ENCODE assay signal across 8 mouse cellular contexts in the genomic region with DNA sequence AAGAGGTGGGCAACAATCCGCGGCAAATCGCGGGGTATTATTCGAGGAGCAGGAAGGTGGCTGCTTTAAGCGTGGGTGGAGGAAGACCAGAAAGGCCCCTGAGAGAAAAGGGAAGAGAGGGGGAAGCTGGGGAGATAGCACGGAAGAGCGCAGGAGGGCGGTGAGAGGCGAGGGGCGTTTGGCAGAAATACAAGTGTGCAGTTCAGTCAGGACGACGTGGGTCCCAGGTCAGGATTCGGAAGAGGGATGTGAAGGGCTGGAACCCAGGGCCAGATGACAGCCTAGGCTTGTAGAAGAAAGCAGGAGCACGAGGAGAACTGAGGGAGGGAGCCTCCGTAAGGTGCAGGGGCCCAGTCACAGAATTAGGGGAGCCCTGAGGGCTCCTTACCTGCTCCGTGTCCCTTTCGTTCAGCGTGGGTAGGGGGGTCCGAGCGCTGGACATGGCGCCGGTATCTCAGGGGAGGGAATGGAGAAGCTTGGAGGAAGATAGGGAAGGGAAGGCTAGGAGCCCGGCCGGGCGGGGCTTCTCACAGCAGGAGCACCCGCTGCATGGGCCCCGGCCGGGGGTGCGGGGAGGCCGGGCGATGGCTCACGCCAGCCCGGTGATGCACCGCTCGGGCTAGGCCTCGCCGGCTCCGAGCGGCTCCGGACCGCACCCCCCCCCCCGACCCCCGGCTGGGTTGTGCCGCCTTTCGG. TPM values are rescaled to one million over a fixed set of nuclear protein-coding genes. Genes with fewer than 3 reads are reported as not detected.
DNase-seq lines count a peak whose midpoint lies in the region; ATAC-seq and TF ChIP-seq lines count a peak whose summit lies in the region.

No protein-coding gene starts in this region.

- under 1% methylated on average over 32 of the region's 46 CpGs for WGBS in forebrain, embryonic 16.5 days
- whole genome bisulfite sequencing in limb, embryonic 14.5 days, result under 1% methylated on average over 26 of the region's 46 CpGs
- under 1% methylated on average over 38 of the region's 46 CpGs for WGBS in neural tube, embryonic 12.5 days

- H3K36me3 ChIP-seq in forebrain, embryonic 16.5 days (ENCODE audit: control insufficient read depth, insufficient read depth), result no peaks in the 10 kb centered on the region
- no peaks in the 10 kb centered on the region for H3K36me3 ChIP-seq in limb, embryonic 14.5 days (ENCODE audit: control insufficient read depth, insufficient read depth, low read length)
- H3K36me3 ChIP-seq in neural tube, embryonic 12.5 days, result no peaks in the 10 kb centered on the region

- peak overlapping the region; percentile 89 for H3K4me3 ChIP-seq in forebrain, embryonic 16.5 days (replicated peaks; ENCODE audit: low read length)
- peak overlapping the region; percentile 99 for H3K4me3 ChIP-seq in limb, embryonic 14.5 days (replicated peaks; ENCODE audit: low read length)
- H3K4me3 ChIP-seq in neural tube, embryonic 12.5 days, result peak overlapping the region; percentile 90

- peak overlapping the region; percentile 88 for H3K27ac ChIP-seq in forebrain, embryonic 16.5 days (ENCODE audit: low read length)
- peak overlapping the region; percentile 86 for H3K27ac ChIP-seq in limb, embryonic 14.5 days (replicated peaks; ENCODE audit: low read depth, low read length)
- H3K27ac ChIP-seq in neural tube, embryonic 12.5 days, result peak overlapping the region; percentile 32; the same call in 1 of the 2 replicates

- DNase-seq in cerebellum, adult 9-10 months, result peak; percentile 71
- no peak for DNase-seq in cerebellum, postnatal 4 days (ENCODE audit: low spot score in 2 of 2)
- peak; percentile 24 for DNase-seq in ovary, postnatal 36 days (ENCODE audit: low spot score)
- no peak for DNase-seq in ovary, postnatal 14 days (ENCODE audit: low spot score)
- DNase-seq in limb, embryonic 14.5 days (ENCODE audit: low spot score), result no peak
- no peak for DNase-seq in urinary bladder, adult 2 months (ENCODE audit: low spot score)

- peaks cover 34% of the 10 kb centered on the region for H3K4me1 ChIP-seq in forebrain, embryonic 16.5 days (replicated peaks; ENCODE audit: control insufficient read depth, insufficient read depth, low read length)
- peaks cover 21% of the 10 kb centered on the region for H3K4me1 ChIP-seq in limb, embryonic 14.5 days (ENCODE audit: control insufficient read depth, insufficient read depth, low read length)
- H3K4me1 ChIP-seq in neural tube, embryonic 12.5 days, result peaks cover 34% of the 10 kb centered on the region

- H3K4me2 ChIP-seq in forebrain, embryonic 16.5 days (ENCODE audit: low read length), result peak overlapping the region; percentile 98
- H3K4me2 ChIP-seq in limb, embryonic 14.5 days (replicated peaks; ENCODE audit: low read depth, low read length, severe bottlenecking), result peak overlapping the region; percentile 77
- peak overlapping the region; percentile 97 for H3K4me2 ChIP-seq in neural tube, embryonic 12.5 days (replicated peaks)

- peak; percentile 74 for ATAC-seq in forebrain, embryonic 16.5 days
- ATAC-seq in limb, embryonic 14.5 days (ENCODE audit: low FRiP score, low read depth), result peak; percentile 77
- ATAC-seq in neural tube, embryonic 12.5 days (ENCODE audit: low FRiP score, low read depth), result peak; percentile 83

- no peaks in the 10 kb centered on the region for H3K27me3 ChIP-seq in forebrain, embryonic 16.5 days (replicated peaks; ENCODE audit: control insufficient read depth, insufficient read depth, low read length)
- H3K27me3 ChIP-seq in limb, embryonic 14.5 days (ENCODE audit: control insufficient read depth, insufficient read depth, low read length), result no peaks in the 10 kb centered on the region
- H3K27me3 ChIP-seq in neural tube, embryonic 12.5 days (replicated peaks), result no peaks in the 10 kb centered on the region

- H3K9me3 ChIP-seq in forebrain, embryonic 16.5 days (ENCODE audit: control insufficient read depth, low read length), result no peaks in the 10 kb centered on the region
- no peaks in the 10 kb centered on the region for H3K9me3 ChIP-seq in limb, embryonic 14.5 days (ENCODE audit: control insufficient read depth, low read length)
- H3K9me3 ChIP-seq in neural tube, embryonic 12.5 days, result no peaks in the 10 kb centered on the region

- H3K9ac ChIP-seq in forebrain, embryonic 16.5 days (replicated peaks; ENCODE audit: low read depth, low read length), result peak overlapping the region; percentile 92
- H3K9ac ChIP-seq in limb, embryonic 14.5 days (ENCODE audit: low read depth, low read length, severe bottlenecking), result peak overlapping the region; percentile 91
- H3K9ac ChIP-seq in neural tube, embryonic 12.5 days, result peak overlapping the region; percentile 95

- no peak for TF ChIP-seq POLR2A in limb, embryonic 14.5 days (IDR thresholded peaks at IDR 0.05; ENCODE audit: borderline replicate concordance, extremely low read depth, insufficient read depth, insufficient read length)

RNA-seq across cellular contexts. Expression of gene Mark2, which starts 0.7 kb away (rescaled TPM):
- 41.2 and 43.8 TPM in 2 replicates for polyA plus RNA-seq in forebrain, embryonic 16.5 days (2015; fragmentation: Nextera tagmentation; extraction: Ambion mirVana)
- 65.8 and 78.2 TPM in 2 replicates for polyA plus RNA-seq in limb, embryonic 14.5 days (2012; rRNA removed)
- 48.6 and 56.3 TPM in 2 replicates for polyA plus RNA-seq in limb, embryonic 14.5 days (2014; fragmentation: Nextera tagmentation; extraction: Ambion mirVana)
- 62.3 and 72.0 TPM in 2 replicates for polyA plus RNA-seq in neural tube, embryonic 12.5 days (2016; fragmentation: Nextera tagmentation; extraction: Ambion mirVana)
- 75.2 and 100 TPM in 2 replicates for polyA plus RNA-seq in urinary bladder, adult 2 months (2012; rRNA removed)

RNA-seq across cellular contexts. Expression of gene Spindoc, which starts 41.9 kb away (rescaled TPM):
- polyA plus RNA-seq in forebrain, embryonic 16.5 days (2015; fragmentation: Nextera tagmentation; extraction: Ambion mirVana), result 35.8 and 39.4 TPM in 2 replicates
- polyA plus RNA-seq in limb, embryonic 14.5 days (2012; rRNA removed), result 37.6 and 47.0 TPM in 2 replicates
- polyA plus RNA-seq in limb, embryonic 14.5 days (2014; fragmentation: Nextera tagmentation; extraction: Ambion mirVana), result 21.9 and 25.9 TPM in 2 replicates
- polyA plus RNA-seq in neural tube, embryonic 12.5 days (2016; fragmentation: Nextera tagmentation; extraction: Ambion mirVana), result 42.8 and 46.6 TPM in 2 replicates
- polyA plus RNA-seq in urinary bladder, adult 2 months (2012; rRNA removed), result 18.8 and 21.0 TPM in 2 replicates

Comparison
In these comparisons a context has a peak if more than half of its experiments do, and no peak if none do; other contexts are left out.
1. DNase-seq: peak in cerebellum, adult 9-10 months (single experiment) and ovary, postnatal 36 days (single experiment); none in cerebellum, postnatal 4 days (0 of 2), ovary, postnatal 14 days (single experiment), limb, embryonic 14.5 days (single experiment) and urinary bladder, adult 2 months (single experiment).
2. H3K27ac ChIP-seq: peak in every context shown above with its lines; median percentile 88 in forebrain, embryonic 16.5 days; 86 in limb, embryonic 14.5 days; 32 in neural tube, embryonic 12.5 days.
3. Peak in every context shown above with its lines, with median percentiles within 50 percentile points of each other: ATAC-seq, H3K4me2 ChIP-seq, H3K4me3 ChIP-seq and H3K9ac ChIP-seq.